Mouse (Mus musculus): ENCODE measurements around the gene Mapk9. TPM values are rescaled to one million over a fixed set of nuclear protein-coding genes. Genes with fewer than 3 reads are reported as not detected.

The Mapk9 gene
- polyA plus RNA-seq, 2 experiments: 34.7 to 39.4 TPM

DNA sequence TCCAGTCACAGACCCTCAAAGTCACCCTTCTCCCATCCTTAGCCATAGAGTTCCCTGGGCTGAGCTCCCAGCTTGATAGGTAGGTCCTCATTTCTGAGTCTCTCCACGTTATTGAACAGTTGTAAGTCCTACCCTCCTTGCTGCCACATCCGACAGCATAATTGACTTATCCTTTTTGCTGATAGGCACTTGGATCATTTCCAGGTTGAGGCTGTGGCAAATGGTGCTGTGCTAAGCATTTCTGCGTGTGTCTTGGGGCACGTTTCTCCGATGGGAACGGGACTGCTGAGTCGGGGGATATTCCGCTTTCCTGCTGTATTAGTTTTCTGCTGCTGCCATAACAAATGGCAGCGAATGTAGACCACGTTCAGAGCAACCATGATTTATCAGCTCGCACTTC is 47.3 kb downstream of the Mapk9 start:
- H3K4me1 ChIP-seq (ENCODE audit: control insufficient read depth, insufficient read depth, low read length): no peaks in the 10 kb centered on the region
- H3K9ac ChIP-seq (ENCODE audit: low read depth, low read length, severe bottlenecking): no peak overlapping the region
- no peak overlapping the region for H3K4me2 ChIP-seq (replicated peaks; ENCODE audit: low read depth, low read length, severe bottlenecking)
- H3K27me3 ChIP-seq (ENCODE audit: control insufficient read depth, insufficient read depth, low read length): no peaks in the 10 kb centered on the region
- WGBS: 72% methylated on average over 11 of the region's 11 CpGs
- DNase-seq (ENCODE audit: low spot score) (no peak), ATAC-seq (ENCODE audit: low FRiP score, low read depth) (no peak)
- H3K9me3 ChIP-seq (ENCODE audit: control insufficient read depth, low read length): peaks cover 6% of the 10 kb centered on the region; the same call in 1 of the 2 replicates
- no peak overlapping the region for H3K27ac ChIP-seq (replicated peaks; ENCODE audit: low read depth, low read length)
- no peaks in the 10 kb centered on the region; the same call in 1 of the 2 replicates for H3K36me3 ChIP-seq (ENCODE audit: control insufficient read depth, insufficient read depth, low read length)
- H3K4me3 ChIP-seq (replicated peaks; ENCODE audit: low read length): no peak overlapping the region
- no peak for TF ChIP-seq POLR2A (IDR thresholded peaks at IDR 0.05; ENCODE audit: borderline replicate concordance, extremely low read depth, insufficient read depth, insufficient read length)

DNA sequence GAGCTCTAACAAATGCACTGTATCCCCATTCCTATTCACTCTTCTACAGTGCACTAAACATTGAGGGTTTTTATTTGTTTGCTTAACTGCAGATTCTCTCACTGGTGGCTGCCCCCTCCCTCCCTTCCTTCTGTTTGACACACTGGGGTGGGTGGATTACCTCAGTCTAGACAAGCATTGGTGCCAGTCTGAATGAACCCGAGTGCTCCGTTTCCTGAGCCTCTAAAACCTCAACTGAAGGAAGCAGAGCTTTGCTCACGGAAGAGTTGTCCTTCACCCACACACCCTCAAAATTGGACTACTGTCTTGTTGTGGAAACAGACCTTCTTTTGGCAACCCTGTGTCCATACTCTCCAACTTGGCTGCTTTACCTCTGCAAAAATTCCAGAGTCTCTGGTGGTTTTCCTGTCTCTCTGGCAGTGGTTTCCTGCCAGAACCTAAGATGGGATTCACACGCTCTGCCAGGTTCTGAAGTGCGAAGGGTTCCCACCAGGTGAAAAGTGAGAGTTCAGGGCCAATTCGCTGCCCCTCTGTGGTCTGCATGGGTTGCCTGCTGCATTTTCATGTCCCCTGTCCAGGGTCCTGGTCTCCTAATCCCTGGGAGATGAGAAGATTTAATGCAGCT is 49.5 kb downstream of the Mapk9 start:
- 52% methylated on average over 6 of the region's 6 CpGs for WGBS
- Histone ChIP-seq H3K36me3 (ENCODE audit: control insufficient read depth, insufficient read depth, low read length) (no peaks in the 10 kb centered on the region), H3K4me2 (replicated peaks; ENCODE audit: low read depth, low read length, severe bottlenecking) (no peak overlapping the region), H3K4me3 (replicated peaks; ENCODE audit: low read length) (no peak overlapping the region), H3K9me3 (ENCODE audit: control insufficient read depth, low read length) (peaks cover 6% of the 10 kb centered on the region; the same call in 1 of the 2 replicates), H3K9ac (ENCODE audit: low read depth, low read length, severe bottlenecking) (no peak overlapping the region), H3K27ac (replicated peaks; ENCODE audit: low read depth, low read length) (no peak overlapping the region), H3K4me1 (ENCODE audit: control insufficient read depth, insufficient read depth, low read length) (peaks cover under 1% of the 10 kb centered on the region; the same call in 1 of the 2 replicates), H3K27me3 (ENCODE audit: control insufficient read depth, insufficient read depth, low read length) (peaks cover 6% of the 10 kb centered on the region; the same call in 1 of the 2 replicates)
- no peak for ATAC-seq (ENCODE audit: low FRiP score, low read depth)
- TF ChIP-seq POLR2A (IDR thresholded peaks at IDR 0.05; ENCODE audit: borderline replicate concordance, extremely low read depth, insufficient read depth, insufficient read length): no peak
- no peak for DNase-seq (ENCODE audit: low spot score)

DNA sequence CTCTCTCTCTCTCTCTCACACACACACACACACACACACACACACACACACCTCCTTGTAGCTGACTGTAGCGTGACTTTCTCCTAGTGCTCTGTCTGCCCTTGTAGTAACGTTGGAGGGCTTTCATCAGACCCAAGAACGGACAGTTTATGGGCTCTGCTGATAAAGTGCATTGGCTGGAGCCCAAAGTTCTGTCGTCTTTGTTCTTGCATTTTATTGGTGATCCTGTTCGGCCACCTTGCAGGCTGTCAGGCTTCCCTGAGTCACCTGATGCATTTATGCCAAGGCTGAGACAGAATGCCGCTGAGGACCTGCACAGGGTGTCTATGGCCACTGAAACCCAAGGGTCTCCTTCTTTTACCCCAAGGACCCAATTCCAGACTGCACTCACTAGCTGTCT is 53.5 kb downstream of the Mapk9 start:
- Histone ChIP-seq H3K4me1 (ENCODE audit: control insufficient read depth, insufficient read depth, low read length) (peaks cover 4% of the 10 kb centered on the region; the same call in 1 of the 2 replicates), H3K9me3 (ENCODE audit: control insufficient read depth, low read length) (peaks cover 6% of the 10 kb centered on the region; the same call in 1 of the 2 replicates), H3K27ac (replicated peaks; ENCODE audit: low read depth, low read length) (no peak overlapping the region), H3K9ac (ENCODE audit: low read depth, low read length, severe bottlenecking) (no peak overlapping the region), H3K4me3 (replicated peaks; ENCODE audit: low read length) (no peak overlapping the region), H3K36me3 (ENCODE audit: control insufficient read depth, insufficient read depth, low read length) (no peaks in the 10 kb centered on the region), H3K4me2 (replicated peaks; ENCODE audit: low read depth, low read length, severe bottlenecking) (no peak overlapping the region), H3K27me3 (ENCODE audit: control insufficient read depth, insufficient read depth, low read length) (peaks cover 27% of the 10 kb centered on the region)
- ATAC-seq (ENCODE audit: low FRiP score, low read depth) (no peak), DNase-seq (ENCODE audit: low spot score) (no peak)
- 34% methylated on average over 6 of the region's 6 CpGs for WGBS
- TF ChIP-seq POLR2A (IDR thresholded peaks at IDR 0.05; ENCODE audit: borderline replicate concordance, extremely low read depth, insufficient read depth, insufficient read length): no peak

GRCm38 (mm10) chr11:49900962-49901658 is 54.6 kb downstream of the Mapk9 start:
- Histone ChIP-seq H3K9me3 (ENCODE audit: control insufficient read depth, low read length) (peaks cover 6% of the 10 kb centered on the region; the same call in 1 of the 2 replicates), H3K27ac (replicated peaks; ENCODE audit: low read depth, low read length) (no peak overlapping the region), H3K4me2 (replicated peaks; ENCODE audit: low read depth, low read length, severe bottlenecking) (peak overlapping the region; percentile 99), H3K4me1 (ENCODE audit: control insufficient read depth, insufficient read depth, low read length) (peaks cover 4% of the 10 kb centered on the region; the same call in 1 of the 2 replicates), H3K4me3 (replicated peaks; ENCODE audit: low read length) (peak overlapping the region; percentile 61), H3K27me3 (ENCODE audit: control insufficient read depth, insufficient read depth, low read length) (peaks cover 27% of the 10 kb centered on the region), H3K36me3 (ENCODE audit: control insufficient read depth, insufficient read depth, low read length) (no peaks in the 10 kb centered on the region), H3K9ac (ENCODE audit: low read depth, low read length, severe bottlenecking) (peak overlapping the region; percentile 65; the same call in 1 of the 2 replicates)
- 0 out of 2 replicates have a peak, but pooled peaks have one; percentile 16 for ATAC-seq (ENCODE audit: low FRiP score, low read depth)
- no peak for DNase-seq (ENCODE audit: low spot score)
- 17% methylated on average over 15 of the region's 15 CpGs for WGBS
- no peak for TF ChIP-seq POLR2A (IDR thresholded peaks at IDR 0.05; ENCODE audit: borderline replicate concordance, extremely low read depth, insufficient read depth, insufficient read length)

GRCm38 (mm10) chr11:49901659-49902458 is 55.3 kb downstream of the Mapk9 start, which contains the start of gene Rasgef1c:
Gene Rasgef1c (plus strand): TSS chr11:49901835.
- ATAC-seq (ENCODE audit: low FRiP score, low read depth) (peak; percentile 85), DNase-seq (ENCODE audit: low spot score) (peak; percentile 28)
- H3K4me2 ChIP-seq (replicated peaks; ENCODE audit: low read depth, low read length, severe bottlenecking): peak within 1 kb of the TSS; percentile 99
- H3K4me3 ChIP-seq (replicated peaks; ENCODE audit: low read length): peak within 1 kb of the TSS; percentile 61
- peaks cover 6% of the 10 kb centered on the region; the same call in 1 of the 2 replicates for H3K9me3 ChIP-seq (ENCODE audit: control insufficient read depth, low read length)
- H3K36me3 ChIP-seq (ENCODE audit: control insufficient read depth, insufficient read depth, low read length): no peaks in the 10 kb centered on the region
- no peak within 1 kb of the TSS for H3K27ac ChIP-seq (replicated peaks; ENCODE audit: low read depth, low read length)
- peaks cover 4% of the 10 kb centered on the region; the same call in 1 of the 2 replicates for H3K4me1 ChIP-seq (ENCODE audit: control insufficient read depth, insufficient read depth, low read length)
- TF ChIP-seq POLR2A (IDR thresholded peaks at IDR 0.05; ENCODE audit: borderline replicate concordance, extremely low read depth, insufficient read depth, insufficient read length): no peak
- H3K27me3 ChIP-seq (ENCODE audit: control insufficient read depth, insufficient read depth, low read length): peaks cover 27% of the 10 kb centered on the region
- H3K9ac ChIP-seq (ENCODE audit: low read depth, low read length, severe bottlenecking): peak within 1 kb of the TSS; percentile 65
- WGBS: 6% methylated on average over 48 of the region's 99 CpGs

All from limb, embryonic 14.5 days (tissue).